In the genomic region with DNA sequence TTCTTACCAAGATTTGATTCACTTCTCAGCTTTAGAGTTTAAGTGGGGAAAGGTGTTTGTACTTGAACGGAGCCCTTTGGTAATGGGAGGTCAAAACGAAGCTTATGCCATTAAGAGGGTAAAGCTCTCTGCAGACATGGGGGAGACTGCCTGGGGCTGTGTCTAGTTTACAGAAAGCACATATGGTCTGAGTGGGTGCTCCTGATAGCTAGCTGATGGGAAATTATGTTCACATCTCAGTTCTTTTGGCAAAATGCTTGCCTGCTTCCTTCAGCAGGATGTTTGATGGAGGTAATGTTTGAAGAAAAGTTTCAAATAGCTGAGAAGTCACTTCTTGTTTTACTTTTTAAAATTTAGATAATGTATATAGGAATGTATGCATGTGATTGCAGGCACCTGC, we compare ENCODE assay signal across 17 mouse cellular contexts.
"Had no signal": no experiment of that assay in that cellular context is flagged by ENCODE, and none has a peak within 500 bp of the region (broad histone marks: within the 10 kb centered on the region; RNA-seq: fewer than 3 reads in every experiment).

No protein-coding gene starts in this region.

- H3K27ac ChIP-seq: limb, embryonic 12.5 days; limb, embryonic 15.5 days; liver, embryonic 15.5 days; lung, embryonic 15.5 days had no signal

- DNase-seq: kidney, adult 11 months; kidney, adult 8-10 months; kidney, postnatal 25 days; left cerebral cortex, postnatal 4 days; lung, adult 18-20 months; lung, postnatal 10 days; lung, postnatal 36 days; midbrain, embryonic 14.5 days; right cerebral cortex, postnatal 4 days; thymus, adult 18-20 months; thymus, postnatal 36 days had no signal

- H3K4me1 ChIP-seq: limb, embryonic 12.5 days; limb, embryonic 15.5 days; liver, embryonic 15.5 days had no signal

- H3K36me3 ChIP-seq: limb, embryonic 12.5 days; limb, embryonic 15.5 days; liver, embryonic 15.5 days; lung, embryonic 15.5 days had no signal

- H3K9ac ChIP-seq: limb, embryonic 12.5 days; limb, embryonic 15.5 days; liver, embryonic 15.5 days; lung, embryonic 15.5 days had no signal

- H3K9me3 ChIP-seq: limb, embryonic 12.5 days; limb, embryonic 15.5 days; liver, embryonic 15.5 days; lung, embryonic 15.5 days had no signal

- H3K27me3 ChIP-seq: limb, embryonic 12.5 days; limb, embryonic 15.5 days; lung, embryonic 15.5 days had no signal

- H3K4me3 ChIP-seq: limb, embryonic 12.5 days; limb, embryonic 15.5 days; liver, embryonic 15.5 days; lung, embryonic 15.5 days had no signal

- H3K4me2 ChIP-seq: limb, embryonic 12.5 days; limb, embryonic 15.5 days; liver, embryonic 11.5 days; liver, embryonic 15.5 days; lung, embryonic 15.5 days; midbrain, embryonic 11.5 days had no signal
